Mouse (Mus musculus) thymus, postnatal 14 days (tissue): ENCODE measurements at regions not wholly inside any gene's neighbourhood (a gene's known extent, or its start where the extent isn't known, plus 50 kb on each side); places are given as distances from the start of the nearest gene placed in this dataset.

Experiments used
- DNase-seq: peaks from one replicate; pipeline ENCODE4 v3.0.0; 2021

DNA sequence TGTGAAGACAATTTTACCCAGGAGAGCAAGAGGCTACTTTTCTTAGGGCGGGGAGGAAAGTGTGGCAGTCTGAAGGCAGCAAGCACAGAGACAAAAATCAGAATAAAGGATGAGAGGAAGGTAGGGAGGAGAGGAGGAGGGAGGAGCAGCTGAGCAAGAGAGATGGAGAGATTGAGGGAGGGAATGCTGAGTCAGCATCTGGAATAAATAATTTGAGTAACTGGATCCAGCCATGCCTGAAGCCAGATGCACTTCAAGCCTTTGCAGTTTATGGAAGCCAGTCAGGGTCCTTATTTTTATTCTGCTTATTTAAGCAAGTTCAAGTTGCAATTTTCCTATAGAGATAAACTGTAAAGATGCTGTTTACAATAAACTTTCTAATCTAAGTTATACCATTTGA, 59.7 kb upstream of the Lrig1 start:
- no peak for DNase-seq

DNA sequence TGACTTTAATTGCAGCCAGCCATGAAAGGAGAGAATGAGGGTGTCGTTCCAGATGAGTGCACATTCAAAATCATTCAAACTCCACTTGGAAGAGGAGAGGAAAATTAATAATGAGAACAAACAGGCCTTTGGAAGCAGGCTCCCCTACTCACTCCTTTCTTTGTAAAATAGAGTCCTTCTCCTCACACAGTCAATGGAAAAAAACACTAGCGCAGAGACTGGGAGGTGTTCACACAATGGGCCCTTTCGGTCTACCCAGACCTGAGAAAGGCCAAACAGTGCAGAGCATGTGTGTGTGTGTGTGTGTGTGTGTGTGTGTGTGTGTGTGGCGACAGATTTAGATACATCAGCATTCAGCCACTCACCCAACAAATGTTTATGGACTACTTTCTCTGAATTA, 56.0 kb upstream of the Lrig1 start:
- DNase-seq: no peak

DNA sequence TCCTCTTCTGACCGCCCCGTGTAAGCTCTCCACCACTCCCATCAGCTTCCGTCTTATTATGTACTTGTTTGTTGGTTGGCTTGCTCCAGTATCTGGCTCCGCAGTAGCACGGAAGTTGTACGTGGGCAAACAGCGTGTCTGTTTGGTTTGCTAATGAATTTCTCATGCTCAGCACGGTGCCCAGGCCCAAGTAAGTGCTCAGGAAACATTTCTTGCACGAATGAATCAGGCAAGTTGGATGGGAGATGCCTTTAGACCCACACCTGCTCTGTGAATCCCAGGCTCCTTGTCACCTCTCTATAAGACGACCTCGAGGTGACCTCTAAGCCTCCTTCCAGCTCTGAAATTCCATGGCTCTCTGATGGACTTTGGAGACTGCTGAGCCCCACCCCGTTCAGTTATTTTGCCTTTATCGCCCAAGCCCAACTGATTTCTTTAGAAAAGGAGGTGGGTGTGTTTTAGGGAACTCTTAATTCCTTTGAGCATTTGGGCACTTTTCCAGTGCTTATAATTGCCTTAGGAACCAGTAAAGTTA, 55.4 kb upstream of the Lrig1 start:
- DNase-seq: no peak

GRCm38 (mm10) chr6:94754522-94754921, 54.6 kb upstream of the Lrig1 start:
- DNase-seq: no peak

DNA sequence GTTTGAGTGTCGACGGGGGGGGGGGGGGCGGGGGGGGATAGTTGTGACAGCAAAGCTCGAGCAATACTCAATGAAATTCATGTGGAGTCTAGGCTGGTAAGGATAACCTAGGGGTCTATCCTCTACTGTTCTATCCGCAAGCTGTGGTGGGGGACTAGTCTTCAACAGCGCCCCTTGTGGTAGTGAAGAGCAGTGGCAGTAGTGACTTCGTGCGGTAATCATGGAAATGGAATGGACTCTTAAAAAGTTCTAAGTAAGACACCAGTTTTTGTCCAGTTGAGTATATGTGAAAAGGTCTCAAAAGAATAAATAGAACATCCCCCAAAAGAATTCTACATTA, 51.1 kb upstream of the Lrig1 start:
- no peak for DNase-seq

DNA sequence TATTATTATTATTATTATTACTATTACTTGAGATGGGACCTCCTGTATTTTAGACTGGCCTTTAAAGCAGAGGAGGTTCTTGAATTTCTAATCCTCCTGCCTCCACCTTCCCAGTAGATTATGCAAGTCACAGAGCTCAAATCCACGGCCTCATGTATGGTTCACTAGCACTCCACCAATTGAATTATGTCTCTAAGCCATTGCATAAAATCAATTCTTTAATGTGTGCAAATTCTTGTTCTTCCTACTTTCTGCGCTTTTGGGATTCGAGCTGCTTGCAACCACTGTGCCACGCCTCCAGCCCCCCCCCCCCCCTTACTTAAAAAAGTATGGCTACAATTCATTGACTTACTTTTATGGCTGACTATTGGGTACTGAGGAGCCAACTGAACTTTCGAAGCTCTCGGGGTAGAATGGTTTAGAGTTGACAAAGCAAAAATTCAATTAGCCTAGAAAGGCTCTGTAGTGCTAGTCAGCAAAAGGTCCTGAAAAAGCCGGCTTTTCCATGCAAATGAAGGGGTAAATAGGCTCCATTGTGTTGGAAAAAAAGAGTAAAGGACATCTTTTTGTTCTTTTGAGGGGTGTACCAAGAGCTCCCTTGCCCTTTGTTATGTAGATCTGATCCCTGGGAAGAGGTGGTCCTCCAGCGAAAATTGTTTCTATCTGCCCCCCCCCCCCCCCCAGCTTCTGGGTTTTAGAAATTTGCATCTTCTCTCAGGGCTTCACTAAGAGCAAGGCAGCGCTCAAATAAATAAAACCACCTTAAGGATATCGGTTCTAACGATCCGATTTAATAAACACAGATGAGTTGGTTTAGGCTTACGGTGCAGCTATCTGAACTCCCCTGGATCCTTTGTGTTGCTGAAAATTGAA, 50.5 kb upstream of the Lrig1 start:
- DNase-seq: no peak
